ENCODE assay signal across 8 mouse cellular contexts in genomic region chr19:6974211-6975205, GRCm38 (mm10). TPM values are rescaled to one million over a fixed set of nuclear protein-coding genes. Genes with fewer than 3 reads are reported as not detected.
A peak's percentile ranks its signal among the peaks of the same experiment; 100 is the strongest.
DNase-seq lines count a peak whose midpoint lies in the region; ATAC-seq lines count a peak whose summit lies in the region.

Ppp1r14b (plus strand) TSS chr19:6974968.

- DNase-seq in Muller cell, postnatal 12 days (ENCODE audit: inconsistent ontology term) = peak; percentile 96
- peak; percentile 52 for DNase-seq in cerebellum, adult 8-10 months
- peak; percentile 74 to 82 for DNase-seq in layer of hippocampus, postnatal 14 days (ENCODE audit: low spot score in 2 of 2)
- DNase-seq in lung, postnatal 36 days = peak; percentile 87
- DNase-seq in right cerebral cortex, postnatal 10 days (ENCODE audit: low spot score in 2 of 2) = peak; percentile 88
- DNase-seq in urinary bladder, postnatal 4 days (ENCODE audit: low spot score in 2 of 2) = peak; percentile 77 to 89

- ATAC-seq in frontal cortex, adult (ENCODE audit: low TSS enrichment) = peak; percentile 42; the same call in 1 of the 2 replicates
- ATAC-seq in hematopoietic stem cell, adult 5-6 weeks (replicated peaks in 1 of 2; ENCODE audit: insufficient read depth in 1 of 2, low FRiP score in 2 of 2, low TSS enrichment in 1 of 2, low read depth in 1 of 2, poor library complexity in 2 of 2, severe bottlenecking in 2 of 2) = peak; percentile 55 to 61

RNA-seq across cellular contexts. Expression of gene Ppp1r14b, which starts in this region (rescaled TPM):
- 89.4 and 98.0 TPM in 2 replicates for total RNA-seq in hematopoietic stem cell, adult 5-6 weeks (2017)
- total RNA-seq in layer of hippocampus, postnatal 14 days (2021) = 100 to 1,000 TPM in 1 of 2 experiments, 10 to 100 TPM in 1; 96.6 to 107 TPM

Comparison
In these comparisons a context has a peak if more than half of its experiments do, and no peak if none do; other contexts are left out.
1. Peak in every context shown above with its lines: DNase-seq and ATAC-seq.